Mouse (Mus musculus) embryo, embryonic 11.5 days (tissue): ENCODE measurements around the gene Gm3618.
A peak's percentile ranks its signal among the peaks of the same experiment; 100 is the strongest.
"Not testable (repeated sequence)": the region's sequence is repeated elsewhere in the genome, so short reads cannot be mapped to it uniquely, and the experiment has no call there.

Source experiments
- DNase-seq: peaks from one replicate; pipeline ENCODE4 v3.0.0-alpha.2; 2012; ENCODE audit warnings: low read depth, low spot score

Gm3618 gene

GRCm38 (mm10) chr14:6343578-6343977, at the start of gene Gm3618:
Gene Gm3618, minus strand, starts transcription at chr14:6343678.
- not testable (repeated sequence) for DNase-seq

- not testable (repeated sequence) for DNase-seq
These were observed 46.7 kb upstream of the Gm3618 start, which contains the start of gene Gm16440 for GRCm38 (mm10) chr14:6390219-6390618. Gene Gm16440, minus strand, starts transcription at chr14:6390319.

GRCm38 (mm10) chr14:6304743-6305142, 38.7 kb downstream of the Gm3618 start, which contains the start of gene Gm21103:
Gene Gm21103, minus strand, starts transcription at chr14:6304843.
- not testable (repeated sequence) for DNase-seq

- peak; percentile 9 for DNase-seq
These were observed 56.4 kb downstream of the Gm3618 start, which contains the start of gene Gm3411 for GRCm38 (mm10) chr14:6286931-6287715. Gene Gm3411, minus strand, starts transcription at chr14:6287250.
